Mouse (Mus musculus) embryo, embryonic 10.5 days (tissue): ENCODE results near the gene Slc9a1.

ENCODE experiments used
- DNase-seq: peaks from one replicate; pipeline ENCODE4 v3.0.0-alpha.2; 2015; ENCODE audit warnings: low spot score

Slc9a1 gene

GRCm38 (mm10) chr4:133369553-133370297 is at the start of gene Slc9a1:
Slc9a1 (plus strand) TSS chr4:133369706.
- DNase-seq = peak; percentile 93

GRCm38 (mm10) chr4:133328129-133328528 is 41.4 kb upstream of the Slc9a1 start:
- DNase-seq = no peak

GRCm38 (mm10) chr4:133330296-133330695 is 39.2 kb upstream of the Slc9a1 start:
- no peak for DNase-seq

- DNase-seq = no peak
These were observed 36.2 kb upstream of the Slc9a1 start for GRCm38 (mm10) chr4:133333306-133333705.

GRCm38 (mm10) chr4:133337833-133338520 is 31.5 kb upstream of the Slc9a1 start:
- peak; percentile 23 for DNase-seq

GRCm38 (mm10) chr4:133338521-133339095 is 30.9 kb upstream of the Slc9a1 start:
- DNase-seq = peak; percentile 54

DNA sequence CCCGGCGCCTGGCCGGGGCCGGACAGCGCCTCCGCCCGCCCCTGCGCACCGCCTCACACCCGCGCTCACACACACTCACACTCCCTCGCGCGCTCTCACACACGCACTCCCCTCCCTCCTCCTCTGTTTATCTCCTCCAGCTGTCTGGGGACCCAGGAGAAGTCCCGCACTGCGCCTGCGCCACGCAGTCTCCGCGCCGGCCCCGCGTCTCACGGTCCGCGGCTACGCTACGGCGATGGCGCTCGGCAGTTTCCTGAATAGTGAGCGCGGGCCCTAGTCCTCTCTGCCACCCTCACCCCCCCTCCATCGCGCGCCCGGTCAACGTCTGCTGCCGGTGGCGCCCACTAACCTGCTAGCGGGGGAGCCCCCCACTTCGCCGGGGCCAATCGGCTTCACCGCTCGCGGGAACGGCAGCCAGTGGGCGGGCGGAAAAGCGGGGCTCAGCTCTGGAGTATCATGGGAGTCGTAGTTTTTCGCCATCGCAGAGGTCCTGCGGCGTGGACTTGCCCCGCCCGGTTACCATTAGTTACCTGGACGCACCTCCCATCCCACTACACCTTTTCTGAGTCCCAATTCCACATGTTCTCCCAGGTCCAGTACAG is 30.3 kb upstream of the Slc9a1 start:
- peak; percentile 94 for DNase-seq

GRCm38 (mm10) chr4:133340217-133340616 is 29.3 kb upstream of the Slc9a1 start:
- no peak for DNase-seq

DNA sequence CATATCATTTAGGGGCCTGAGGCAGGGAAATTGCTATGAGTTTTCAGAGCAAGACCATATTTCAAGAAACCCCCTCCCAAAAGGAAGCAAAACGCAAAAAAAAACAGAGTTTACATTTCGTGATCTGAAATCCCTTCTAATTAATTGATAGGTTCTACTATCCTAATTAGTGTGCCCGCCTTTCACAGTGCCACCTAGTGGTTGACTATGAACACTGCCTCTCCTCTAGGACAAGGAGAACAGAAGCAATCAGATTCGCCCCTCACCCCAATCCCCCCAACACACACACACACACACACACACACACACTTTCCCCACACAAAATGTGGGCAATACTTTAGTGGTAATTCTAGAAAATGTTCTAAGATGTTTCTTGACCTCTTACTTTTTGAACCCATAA is 25.4 kb upstream of the Slc9a1 start:
- peak; percentile 64 for DNase-seq

GRCm38 (mm10) chr4:133345702-133346101 is 23.8 kb upstream of the Slc9a1 start:
- DNase-seq = no peak

- DNase-seq = no peak
These were observed 22.9 kb upstream of the Slc9a1 start for GRCm38 (mm10) chr4:133346577-133346976.

- DNase-seq = no peak
These were observed 21.9 kb upstream of the Slc9a1 start for GRCm38 (mm10) chr4:133347624-133348023.

DNA sequence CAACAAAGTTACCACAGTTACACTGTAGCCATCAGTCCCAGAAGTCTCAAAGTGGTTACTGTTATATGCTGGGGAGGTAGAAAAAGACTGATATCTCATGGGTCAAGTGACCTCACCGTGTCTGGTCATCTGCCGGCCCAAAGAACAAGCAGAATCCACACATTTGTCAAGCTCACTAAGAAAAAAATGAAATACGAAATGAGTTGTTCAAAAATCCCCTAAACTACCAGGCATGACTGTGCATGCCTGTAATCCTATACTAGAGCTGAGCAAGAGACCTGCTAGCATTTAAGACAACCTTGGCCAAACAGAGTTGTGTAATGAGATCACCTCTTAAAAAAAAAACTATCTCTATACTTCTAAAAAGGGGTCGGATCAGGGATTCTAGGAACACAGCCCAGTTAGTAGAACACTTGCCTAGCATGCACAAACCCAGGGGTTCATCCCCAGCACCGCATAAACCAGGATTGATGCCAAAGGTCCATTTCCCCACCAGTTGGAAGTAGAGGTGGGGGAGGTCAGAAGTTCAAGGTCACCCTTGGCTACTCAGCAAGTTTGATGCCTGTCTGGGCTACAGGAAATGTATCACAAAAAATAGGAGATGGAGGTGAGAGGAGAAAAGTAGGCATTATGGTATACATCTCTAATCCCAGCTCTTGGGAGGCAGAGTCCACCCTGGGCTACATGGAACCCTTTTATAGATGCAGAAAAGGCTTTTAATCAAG is 21.3 kb upstream of the Slc9a1 start:
- no peak for DNase-seq

GRCm38 (mm10) chr4:133352797-133353196 is 16.7 kb upstream of the Slc9a1 start:
- no peak for DNase-seq

GRCm38 (mm10) chr4:133353367-133354365 is 15.8 kb upstream of the Slc9a1 start, which contains the start of gene Wdtc1:
Wdtc1 (minus strand) TSS chr4:133353481.
- DNase-seq = no peak

- no peak for DNase-seq
These were observed 14.9 kb upstream of the Slc9a1 start for GRCm38 (mm10) chr4:133354641-133355040.

DNA sequence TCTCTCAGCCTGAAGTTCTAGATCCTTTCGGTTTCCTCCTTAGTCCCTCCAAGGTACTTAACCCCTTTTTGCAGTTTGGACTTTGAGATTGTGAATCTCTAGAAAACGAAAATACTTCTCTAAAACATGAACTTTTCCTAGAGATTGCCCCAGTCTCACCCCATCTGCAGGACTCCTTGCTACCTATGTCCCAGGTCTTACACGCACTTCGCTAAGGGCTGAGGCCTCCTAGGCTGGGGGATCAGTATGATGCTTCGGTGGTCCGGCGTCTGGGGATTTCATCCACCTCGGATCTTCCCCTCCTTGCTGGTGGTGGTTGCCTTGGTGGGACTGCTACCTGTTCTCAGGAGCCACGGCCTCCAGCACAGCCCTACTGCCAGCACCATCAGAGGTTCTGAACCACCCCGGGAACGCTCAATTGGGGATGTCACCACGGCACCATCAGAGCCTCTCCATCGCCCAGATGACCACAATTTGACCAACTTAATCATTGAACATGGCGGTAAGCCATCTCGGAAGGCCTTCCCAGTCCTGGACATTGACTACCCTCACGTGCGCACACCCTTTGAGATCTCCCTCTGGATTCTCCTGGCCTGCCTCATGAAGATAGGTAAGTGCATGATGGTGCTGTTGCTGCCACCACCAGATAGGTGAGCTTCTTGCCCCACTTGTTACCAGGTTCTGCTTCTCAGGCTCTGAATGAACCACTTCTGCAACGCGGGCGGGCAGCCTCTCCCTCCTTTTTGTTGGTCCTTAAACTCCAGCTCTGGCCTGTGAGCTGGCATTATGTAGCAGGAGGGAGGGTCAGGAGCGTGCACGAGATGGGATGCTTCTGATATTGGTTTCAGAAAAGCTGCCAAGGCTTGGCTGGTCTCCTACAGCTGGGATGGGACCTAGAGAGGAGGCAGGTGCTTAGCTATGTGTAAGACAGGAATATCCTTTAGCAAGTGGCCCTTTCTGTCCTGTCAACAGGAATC is 1.1 kb downstream of the Slc9a1 start:
- no peak for DNase-seq

DNA sequence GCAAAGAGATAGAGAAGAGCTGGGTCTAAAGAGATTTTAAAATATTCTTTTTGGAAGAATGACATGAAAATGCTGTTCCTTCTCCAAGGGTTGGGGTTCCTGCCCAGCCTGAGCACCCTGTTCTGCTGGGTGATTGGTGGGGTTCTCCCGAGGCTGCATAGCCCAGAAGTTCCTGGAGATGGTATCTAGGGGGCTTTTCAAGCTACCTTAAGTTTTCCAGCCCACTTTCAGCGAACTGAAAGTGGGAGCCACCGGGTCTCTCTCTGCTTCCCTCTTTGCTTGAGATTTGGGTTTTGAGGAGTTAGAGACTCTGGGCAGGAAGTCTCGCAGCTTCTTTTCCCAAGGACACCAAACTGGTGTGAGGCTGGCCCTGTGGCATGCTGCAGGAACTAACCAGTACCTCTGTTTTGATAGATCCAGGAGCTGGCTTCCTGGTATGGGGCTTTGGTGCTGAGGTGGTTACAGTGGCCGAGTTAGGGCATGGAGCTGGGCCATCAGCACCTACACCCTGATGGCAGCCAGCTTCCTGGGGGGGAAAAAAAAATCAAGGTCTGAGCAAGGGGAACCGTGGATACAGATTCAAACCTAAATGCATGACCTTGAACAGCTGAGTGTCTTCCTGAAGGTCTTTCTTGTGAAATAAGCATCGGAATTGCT is 2.2 kb downstream of the Slc9a1 start:
- DNase-seq = no peak

GRCm38 (mm10) chr4:133372278-133372665 is 2.8 kb downstream of the Slc9a1 start:
- no peak for DNase-seq
